Mouse (Mus musculus): ENCODE data around the gene Hoxd8. TPM values are rescaled to one million over a fixed set of nuclear protein-coding genes. Genes with fewer than 3 reads are reported as not detected.

Hoxd8 gene
- 11.5 and 27.9 TPM in 2 replicates for polyA plus RNA-seq (2012; rRNA removed; ENCODE audit: low replicate concordance)

GRCm38 (mm10) chr2:74704393-74704998, at the start of gene Hoxd8:
Hoxd8 (plus strand) TSS chr2:74704615.

GRCm38 (mm10) chr2:74659507-74660005, 44.9 kb upstream of the Hoxd8 start, which contains the start of gene Evx2:
Evx2 (minus strand) TSS chr2:74659557.

GRCm38 (mm10) chr2:74667842-74668357, 36.5 kb upstream of the Hoxd8 start, which contains the start of gene Hoxd13:
Hoxd13 (plus strand) TSS chr2:74668310.

GRCm38 (mm10) chr2:74674881-74675665, 29.3 kb upstream of the Hoxd8 start, which contains the start of gene Hoxd12:
Hoxd12 (plus strand) TSS chr2:74675013.

GRCm38 (mm10) chr2:74678891-74679595, 25.4 kb upstream of the Hoxd8 start, which contains the start of gene Hoxd11:
Hoxd11 (plus strand) TSS chr2:74679557.

GRCm38 (mm10) chr2:74691022-74691951, 13.1 kb upstream of the Hoxd8 start, which contains the start of gene Hoxd10:
Hoxd10 (plus strand) TSS chr2:74691924.

GRCm38 (mm10) chr2:74697567-74698121, 6.8 kb upstream of the Hoxd8 start, which contains the start of gene Hoxd9:
Hoxd9 (plus strand) TSS chr2:74697727.

GRCm38 (mm10) chr2:74711721-74712621, 7.6 kb downstream of the Hoxd8 start, which contains the start of the genes Hoxd3 and Hoxd4:
Hoxd3 (plus strand) TSS chr2:74711927.
Hoxd4 (plus strand) TSS chr2:74711929.

GRCm38 (mm10) chr2:74726551-74726950, 22.1 kb downstream of the Hoxd8 start, which contains the start of gene Gm28230:
Gm28230 (plus strand) TSS chr2:74726728.

Other genes starting within 250 kb of the Hoxd8 start
- 4.8 and 7.8 TPM in 2 replicates for gene Lnpk, start 125.2 kb upstream of the Hoxd8 start, polyA plus RNA-seq (2012; rRNA removed; ENCODE audit: low replicate concordance)
- gene Evx2, start 45.1 kb upstream of the Hoxd8 start, polyA plus RNA-seq (2012; rRNA removed; ENCODE audit: low replicate concordance) = not detected in 2 replicates
- gene Hoxd13, start 36.3 kb upstream of the Hoxd8 start, polyA plus RNA-seq (2012; rRNA removed; ENCODE audit: low replicate concordance) = not detected in 2 replicates
- gene Hoxd12, start 29.6 kb upstream of the Hoxd8 start, polyA plus RNA-seq (2012; rRNA removed; ENCODE audit: low replicate concordance) = not detected in 2 replicates
- gene Hoxd11, start 25.1 kb upstream of the Hoxd8 start, polyA plus RNA-seq (2012; rRNA removed; ENCODE audit: low replicate concordance) = 0.24 and 52.9 TPM in 2 replicates
- gene Hoxd10, start 12.7 kb upstream of the Hoxd8 start, polyA plus RNA-seq (2012; rRNA removed; ENCODE audit: low replicate concordance) = 0.97 and 42.6 TPM in 2 replicates
- 7.5 and 57.1 TPM in 2 replicates for gene Hoxd9, start 6.9 kb upstream of the Hoxd8 start, polyA plus RNA-seq (2012; rRNA removed; ENCODE audit: low replicate concordance)
- 0.70 and 18.6 TPM in 2 replicates for gene Hoxd3, start 7.3 kb downstream of the Hoxd8 start, polyA plus RNA-seq (2012; rRNA removed; ENCODE audit: low replicate concordance)
- gene Hoxd4, start 7.3 kb downstream of the Hoxd8 start, polyA plus RNA-seq (2012; rRNA removed; ENCODE audit: low replicate concordance) = 36.3 and 69.5 TPM in 2 replicates
- 6.2 and 15.3 TPM in 2 replicates for gene Gm28230, start 22.1 kb downstream of the Hoxd8 start, polyA plus RNA-seq (2012; rRNA removed; ENCODE audit: low replicate concordance)
- not detected in 2 replicates for gene Hoxd1, start 58.4 kb downstream of the Hoxd8 start, polyA plus RNA-seq (2012; rRNA removed; ENCODE audit: low replicate concordance)
- 59.5 and 89.6 TPM in 2 replicates for gene Mtx2, start 121.2 kb downstream of the Hoxd8 start, polyA plus RNA-seq (2012; rRNA removed; ENCODE audit: low replicate concordance)

Data from subcutaneous adipose tissue, adult 2 months (tissue).